Mouse (Mus musculus): Measurements from ENCODE around the gene Olfr355. TPM values are rescaled to one million over a fixed set of nuclear protein-coding genes. Genes with fewer than 3 reads are reported as not detected.

Gene Olfr355
- not detected in 2 replicates for polyA plus RNA-seq (2016; fragmentation: Nextera tagmentation; extraction: Ambion mirVana)

- peaks cover 42% of the 10 kb centered on the region for H3K9me3 ChIP-seq
- no peaks in the 10 kb centered on the region for H3K27me3 ChIP-seq (ENCODE audit: poor library complexity, severe bottlenecking)
- no peak within 1 kb of the TSS for H3K4me3 ChIP-seq
- H3K4me1 ChIP-seq, result no peaks in the 10 kb centered on the region
- no peak within 1 kb of the TSS for H3K27ac ChIP-seq
- no peak for DNase-seq (ENCODE audit: extremely low spot score, low spot score)
- H3K36me3 ChIP-seq (replicated peaks), result no peaks in the 10 kb centered on the region
Observed at GRCm38 (mm10) chr2:36928797-36929196, at the start of gene Olfr355. TSS of gene Olfr355 (minus strand) at chr2:36928897.

- WGBS, result 86% methylated on average over 2 of the region's 2 CpGs
- Histone ChIP-seq H3K27ac (no peak within 1 kb of the TSS), H3K4me3 (no peak within 1 kb of the TSS)
Observed at GRCm38 (mm10) chr2:36936821-36937220, 8.1 kb upstream of the Olfr355 start, which contains the start of gene Olfr356. TSS of gene Olfr356 (plus strand) at chr2:36937121.

GRCm38 (mm10) chr2:36905380-36905779 is 23.3 kb downstream of the Olfr355 start, which contains the start of gene Olfr354:
TSS of gene Olfr354 (plus strand) at chr2:36905680.
- no peak for DNase-seq (ENCODE audit: extremely low spot score, low spot score)
- no peaks in the 10 kb centered on the region for H3K27me3 ChIP-seq (ENCODE audit: poor library complexity, severe bottlenecking)
- H3K4me3 ChIP-seq, result no peak within 1 kb of the TSS
- no peak within 1 kb of the TSS for H3K27ac ChIP-seq
- H3K9me3 ChIP-seq, result peaks cover 51% of the 10 kb centered on the region
- no peaks in the 10 kb centered on the region for H3K36me3 ChIP-seq (replicated peaks)
- no peaks in the 10 kb centered on the region for H3K4me1 ChIP-seq

More at GRCm38 (mm10) chr2:36936821-36937220, 8.1 kb upstream of the Olfr355 start, which contains the start of gene Olfr356:
- Histone ChIP-seq H3K4me1 (no peaks in the 10 kb centered on the region), H3K27me3 (ENCODE audit: poor library complexity, severe bottlenecking) (no peaks in the 10 kb centered on the region), H3K9me3 (peaks cover 36% of the 10 kb centered on the region), H3K36me3 (replicated peaks) (no peaks in the 10 kb centered on the region)
- no peak for DNase-seq (ENCODE audit: extremely low spot score, low spot score)

- DNase-seq (ENCODE audit: extremely low spot score, low spot score), result no peak
- no peaks in the 10 kb centered on the region for H3K27me3 ChIP-seq (ENCODE audit: poor library complexity, severe bottlenecking)
- H3K9me3 ChIP-seq, result peaks cover 60% of the 10 kb centered on the region
- H3K4me1 ChIP-seq, result no peaks in the 10 kb centered on the region
- no peak overlapping the region for H3K4me3 ChIP-seq
- H3K36me3 ChIP-seq (replicated peaks), result no peaks in the 10 kb centered on the region
- no peak overlapping the region for H3K27ac ChIP-seq
Observed at GRCm38 (mm10) chr2:36897114-36897513, 31.6 kb downstream of the Olfr355 start.

DNA sequence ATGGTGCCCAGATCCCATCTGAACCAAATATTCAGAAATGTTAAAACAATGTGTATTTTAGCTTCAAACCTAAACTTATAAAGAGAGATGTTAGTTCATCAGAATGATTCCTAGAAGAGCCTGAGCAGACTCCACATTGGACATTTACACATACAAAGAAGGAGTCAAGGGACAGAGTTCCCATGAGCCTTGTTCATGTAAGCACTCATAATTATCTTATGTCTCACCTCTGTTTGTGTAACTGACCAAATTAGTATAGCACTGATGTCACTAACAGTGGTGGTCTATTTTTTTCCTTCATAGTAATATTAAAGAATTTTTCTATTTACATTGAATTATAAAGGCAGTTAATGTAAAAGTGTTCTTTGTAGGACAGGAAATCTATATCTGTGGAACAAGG is 35.9 kb downstream of the Olfr355 start, which contains the start of gene Olfr353:
Gene Olfr353, minus strand, starts transcription at position 101 of the 400 bp plus-strand sequence.
- H3K4me1 ChIP-seq, result no peaks in the 10 kb centered on the region
- no peak for DNase-seq (ENCODE audit: extremely low spot score, low spot score)
- H3K27ac ChIP-seq, result no peak within 1 kb of the TSS
- no peaks in the 10 kb centered on the region for H3K36me3 ChIP-seq (replicated peaks)
- H3K9me3 ChIP-seq, result peaks cover 42% of the 10 kb centered on the region
- H3K27me3 ChIP-seq (ENCODE audit: poor library complexity, severe bottlenecking), result no peaks in the 10 kb centered on the region
- no peak within 1 kb of the TSS for H3K4me3 ChIP-seq

Other genes starting within 250 kb of the Olfr355 start
- not detected in 2 replicates for gene Olfr346, start 243.1 kb downstream of the Olfr355 start, polyA plus RNA-seq (2016; fragmentation: Nextera tagmentation; extraction: Ambion mirVana)
- not detected in 2 replicates for gene Olfr347, start 197.0 kb downstream of the Olfr355 start, polyA plus RNA-seq (2016; fragmentation: Nextera tagmentation; extraction: Ambion mirVana)
- not detected in 2 replicates for gene Olfr348, start 144.6 kb downstream of the Olfr355 start, polyA plus RNA-seq (2016; fragmentation: Nextera tagmentation; extraction: Ambion mirVana)
- gene Olfr50, start 138.4 kb downstream of the Olfr355 start, polyA plus RNA-seq (2016; fragmentation: Nextera tagmentation; extraction: Ambion mirVana), result not detected in 2 replicates
- gene Olfr3, start 111.9 kb downstream of the Olfr355 start, polyA plus RNA-seq (2016; fragmentation: Nextera tagmentation; extraction: Ambion mirVana), result not detected in 2 replicates
- not detected in 2 replicates for gene Olfr350, start 82.6 kb downstream of the Olfr355 start, polyA plus RNA-seq (2016; fragmentation: Nextera tagmentation; extraction: Ambion mirVana)
- gene Olfr351, start 66.2 kb downstream of the Olfr355 start, polyA plus RNA-seq (2016; fragmentation: Nextera tagmentation; extraction: Ambion mirVana), result not detected in 2 replicates
- gene Olfr352, start 60.4 kb downstream of the Olfr355 start, polyA plus RNA-seq (2016; fragmentation: Nextera tagmentation; extraction: Ambion mirVana), result not detected in 2 replicates
- gene Olfr353, start 36.0 kb downstream of the Olfr355 start, polyA plus RNA-seq (2016; fragmentation: Nextera tagmentation; extraction: Ambion mirVana), result not detected in 2 replicates
- not detected in 2 replicates for gene Olfr354, start 23.2 kb downstream of the Olfr355 start, polyA plus RNA-seq (2016; fragmentation: Nextera tagmentation; extraction: Ambion mirVana)
- gene Olfr356, start 8.2 kb upstream of the Olfr355 start, polyA plus RNA-seq (2016; fragmentation: Nextera tagmentation; extraction: Ambion mirVana), result not detected in 2 replicates
- gene Olfr357, start 64.9 kb upstream of the Olfr355 start, polyA plus RNA-seq (2016; fragmentation: Nextera tagmentation; extraction: Ambion mirVana), result not detected in 2 replicates
- not detected in 2 replicates for gene Olfr358, start 80.4 kb upstream of the Olfr355 start, polyA plus RNA-seq (2016; fragmentation: Nextera tagmentation; extraction: Ambion mirVana)
- gene Olfr360, start 136.8 kb upstream of the Olfr355 start, polyA plus RNA-seq (2016; fragmentation: Nextera tagmentation; extraction: Ambion mirVana), result not detected in 2 replicates
- gene Olfr361, start 160.4 kb upstream of the Olfr355 start, polyA plus RNA-seq (2016; fragmentation: Nextera tagmentation; extraction: Ambion mirVana), result not detected in 2 replicates
- gene Olfr362, start 189.0 kb upstream of the Olfr355 start, polyA plus RNA-seq (2016; fragmentation: Nextera tagmentation; extraction: Ambion mirVana), result not detected in 2 replicates
- gene Olfr364-ps1, start 210.4 kb upstream of the Olfr355 start, polyA plus RNA-seq (2016; fragmentation: Nextera tagmentation; extraction: Ambion mirVana), result not detected in 2 replicates

Data from forebrain, embryonic 10.5 days (tissue).